ENCODE assay signal across 8 mouse cellular contexts in genomic region chr3:69005338-69006245, GRCm38 (mm10). TPM values are rescaled to one million over a fixed set of nuclear protein-coding genes. Genes with fewer than 3 reads are reported as not detected.
A peak's percentile ranks its signal among the peaks of the same experiment; 100 is the strongest.
DNase-seq lines count a peak whose midpoint lies in the region; ATAC-seq and TF ChIP-seq lines count a peak whose summit lies in the region.

No protein-coding gene starts in this region.

- H3K9ac ChIP-seq in hindbrain, embryonic 12.5 days, result peak overlapping the region; percentile 87

- H3K36me3 ChIP-seq in hindbrain, embryonic 12.5 days, result no peaks in the 10 kb centered on the region

- in situ Hi-C loops in Patski (cut with MboI; ENCODE audit: low pct_unique_long_range_greater_than_20kb), result loop anchor here (5.0 kb wide), 1 partner anchor 37 kb away; the partner anchor contains the start of gene Trim59

- no peak for TF ChIP-seq CTCF in Patski (IDR thresholded peaks at IDR 0.05)
- TF ChIP-seq CTCF in left cerebral cortex, adult 2 months (IDR thresholded peaks at IDR 0.05), result peak; percentile 1

- CTCF ChIA-PET in Patski (lab: Charles Lee), result interaction anchor here (1.1 to 3.5 kb wide), 4 partner anchors 16 to 58 kb away, joined by 3 to 11 read pairs (median 4); no protein-coding TSS in a partner anchor

- H3K4me3 ChIP-seq in hindbrain, embryonic 12.5 days, result peak overlapping the region; percentile 95
- H3K4me3 ChIP-seq in left cerebral cortex, adult 2 months, result peak overlapping the region; percentile 94

- no peaks in the 10 kb centered on the region for H3K9me3 ChIP-seq in hindbrain, embryonic 12.5 days (replicated peaks)

- H3K4me2 ChIP-seq in hindbrain, embryonic 12.5 days (replicated peaks), result peak overlapping the region; percentile 87

- H3K27ac ChIP-seq in hindbrain, embryonic 12.5 days, result peak overlapping the region; percentile 86
- H3K27ac ChIP-seq in left cerebral cortex, adult 2 months, result peak overlapping the region; percentile 90

- intact Hi-C loops in left cerebral cortex, adult 2 months (cut with DNase I), result loop anchor here (2.0 to 10.0 kb wide), 2 partner anchors 39 to 719 kb away; partner anchors contain the start of genes Nmd3 and Trim59

- peak; percentile 54 for ATAC-seq in Patski
- peak; percentile 65 for ATAC-seq in hindbrain, embryonic 12.5 days (ENCODE audit: low FRiP score)
- peak; percentile 64 for ATAC-seq in megakaryocyte, adult 5-6 weeks (ENCODE audit: poor library complexity, severe bottlenecking)

- POLR2A ChIA-PET in Patski (lab: Charles Lee), result interaction anchor here (0.6 to 5.1 kb wide), 7 partner anchors 13 to 42 kb away, joined by 3 to 43 read pairs (median 4); partner anchors contain the start of gene Trim59

- H3K27me3 ChIP-seq in Patski, result no peaks in the 10 kb centered on the region
- no peaks in the 10 kb centered on the region for H3K27me3 ChIP-seq in hindbrain, embryonic 12.5 days

- peaks cover 13% of the 10 kb centered on the region for H3K4me1 ChIP-seq in hindbrain, embryonic 12.5 days

- peak; percentile 60 for DNase-seq in Patski (ENCODE audit: low read depth, low spot score)
- peak; percentile 82 for DNase-seq in cerebellum, adult 9-11 months
- peak; percentile 22 to 34 for DNase-seq in frontal cortex, postnatal 14 days (ENCODE audit: low spot score in 2 of 2)
- DNase-seq in left cerebral cortex, adult 2 months (ENCODE audit: extremely low spot score in 1 of 2, low spot score in 2 of 2), result peak; percentile 12 to 17
- peak; percentile 5 for DNase-seq in right cerebral cortex, adult 18-20 months
- DNase-seq in urinary bladder, postnatal 10 days (ENCODE audit: low spot score), result peak; percentile 10

- WGBS in hindbrain, embryonic 12.5 days, result under 1% methylated on average over 72 of the region's 72 CpGs

RNA-seq across cellular contexts. Expression of gene Smc4, which starts 1.1 kb away (rescaled TPM):
- polyA plus RNA-seq in Patski (2021), result 127 TPM
- 131 TPM in 2 replicates for polyA plus RNA-seq in hindbrain, embryonic 12.5 days (2016; fragmentation: Nextera tagmentation; extraction: Ambion mirVana)
- total RNA-seq in left cerebral cortex, adult 2 months (2021), result 1 to 10 TPM; 4.7 to 4.9 TPM
- 263 and 290 TPM in 2 replicates for total RNA-seq in megakaryocyte, adult 5-6 weeks (2015)
- total RNA-seq in megakaryocyte, adult 5-6 weeks (2017), result 541 and 545 TPM in 2 replicates

RNA-seq across cellular contexts. Expression of gene Ift80, which starts 1.2 kb away (rescaled TPM):
- polyA plus RNA-seq in Patski (2021), result 96.4 TPM
- polyA plus RNA-seq in hindbrain, embryonic 12.5 days (2016; fragmentation: Nextera tagmentation; extraction: Ambion mirVana), result 15.9 and 18.2 TPM in 2 replicates
- 10 to 100 TPM; 19.9 to 26.1 TPM for total RNA-seq in left cerebral cortex, adult 2 months (2021)
- total RNA-seq in megakaryocyte, adult 5-6 weeks (2015), result 8.0 and 10.8 TPM in 2 replicates
- total RNA-seq in megakaryocyte, adult 5-6 weeks (2017), result 13.7 and 15.2 TPM in 2 replicates

RNA-seq across cellular contexts. Expression of gene Trim59, which starts 39.0 kb away (rescaled TPM):
- polyA plus RNA-seq in Patski (2021), result 54.5 TPM
- 122 and 125 TPM in 2 replicates for polyA plus RNA-seq in hindbrain, embryonic 12.5 days (2016; fragmentation: Nextera tagmentation; extraction: Ambion mirVana)
- total RNA-seq in left cerebral cortex, adult 2 months (2021), result 1 to 10 TPM; 7.1 to 9.1 TPM
- 61.1 and 69.6 TPM in 2 replicates for total RNA-seq in megakaryocyte, adult 5-6 weeks (2015)
- total RNA-seq in megakaryocyte, adult 5-6 weeks (2017), result 26.0 and 32.6 TPM in 2 replicates

Comparison
In these comparisons a context has a peak if more than half of its experiments do, and no peak if none do; other contexts are left out.
1. Peak in every context shown above with its lines: DNase-seq, ATAC-seq, H3K4me3 ChIP-seq and H3K27ac ChIP-seq.
2. DNase-seq: peak in every context shown above with its lines; median percentile 82 in cerebellum, adult 9-11 months; 60 in Patski; 28 in frontal cortex, postnatal 14 days; 14 in left cerebral cortex, adult 2 months; 10 in urinary bladder, postnatal 10 days; 5 in right cerebral cortex, adult 18-20 months.
3. RNA of gene Smc4, which starts 1.1 kb away (total RNA-seq): 263 to 545 TPM in megakaryocyte, adult 5-6 weeks; 4.7 to 4.9 TPM in left cerebral cortex, adult 2 months; every median in the first group is over 10 times any median in the second.